Mouse (Mus musculus): Measurements from ENCODE around the gene Fbln5.

Fbln5 gene

DNA sequence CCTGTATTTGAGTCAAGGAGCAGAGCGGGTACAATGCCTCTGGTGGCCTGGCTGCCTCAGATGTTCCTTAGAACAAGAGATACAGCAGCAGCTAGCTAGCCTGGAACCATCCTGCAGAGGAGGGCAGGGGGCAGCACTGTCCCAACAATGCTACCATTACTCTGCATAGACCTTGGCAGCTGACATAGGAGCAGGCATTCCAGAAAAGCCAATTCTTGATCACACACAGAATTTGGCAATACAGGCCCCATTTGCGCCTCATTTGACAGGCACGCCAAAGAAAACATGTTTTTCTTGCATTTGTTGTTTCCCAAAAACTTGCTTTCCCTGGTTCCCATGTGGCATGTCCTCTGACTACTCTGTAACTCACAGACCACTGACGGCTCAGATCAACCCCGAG lies 56.8 kb downstream of the Fbln5 start:
- CTCF ChIA-PET, result no interaction called here

DNA sequence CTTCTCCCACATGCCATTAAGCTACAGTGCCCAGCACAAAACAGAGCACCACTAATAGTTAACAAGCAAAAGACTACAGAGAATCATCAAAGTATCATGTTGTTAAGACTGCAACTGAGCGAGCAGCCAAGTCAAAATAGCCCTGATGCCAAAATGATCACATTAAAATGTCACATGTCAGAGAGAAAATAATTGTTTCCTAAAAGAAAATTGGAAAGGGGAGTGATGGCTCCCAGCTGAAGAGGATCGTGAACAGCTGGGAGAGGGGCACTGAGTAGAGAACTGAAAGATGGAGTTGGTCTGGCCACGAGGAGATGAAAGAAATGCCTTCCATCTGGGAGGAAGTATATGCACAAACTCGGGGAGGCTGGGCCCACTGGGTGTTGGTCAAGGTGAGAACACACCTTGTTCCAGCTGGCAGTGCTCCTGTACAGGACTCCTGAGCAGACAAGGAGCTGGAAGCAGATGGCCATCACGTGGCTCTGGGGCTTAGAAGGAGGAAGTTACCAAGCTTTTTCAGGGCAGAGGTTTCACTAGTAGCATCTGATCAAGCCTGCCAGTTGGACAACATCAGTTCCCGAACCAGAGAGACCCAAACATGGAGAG lies 59.3 kb downstream of the Fbln5 start:
- CTCF ChIA-PET, result no interaction called here

- CTCF ChIA-PET, result no interaction called here
Measured at GRCm38 (mm10) chr12:101758698-101759097, 60.2 kb downstream of the Fbln5 start.

DNA sequence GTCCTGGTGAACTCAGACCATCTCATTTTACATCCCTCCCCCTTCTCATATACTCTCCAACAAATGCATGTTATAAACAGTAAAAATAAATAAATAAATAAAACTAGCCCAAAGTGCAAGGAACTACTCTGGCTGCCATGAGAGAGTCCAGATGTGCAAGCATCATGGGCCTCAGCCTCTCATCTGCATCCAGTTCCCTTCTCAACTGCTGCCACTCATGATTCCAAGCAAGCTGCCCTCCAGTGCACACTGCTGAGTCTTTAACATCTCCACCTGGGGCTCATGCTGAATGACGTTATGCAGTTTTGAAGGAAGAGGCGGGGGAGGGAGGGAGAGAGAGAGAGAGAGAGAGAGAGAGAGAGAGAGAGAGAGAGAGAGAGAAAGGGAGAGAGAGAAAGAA lies 76.5 kb downstream of the Fbln5 start:
- CTCF ChIA-PET, result no interaction called here

DNA sequence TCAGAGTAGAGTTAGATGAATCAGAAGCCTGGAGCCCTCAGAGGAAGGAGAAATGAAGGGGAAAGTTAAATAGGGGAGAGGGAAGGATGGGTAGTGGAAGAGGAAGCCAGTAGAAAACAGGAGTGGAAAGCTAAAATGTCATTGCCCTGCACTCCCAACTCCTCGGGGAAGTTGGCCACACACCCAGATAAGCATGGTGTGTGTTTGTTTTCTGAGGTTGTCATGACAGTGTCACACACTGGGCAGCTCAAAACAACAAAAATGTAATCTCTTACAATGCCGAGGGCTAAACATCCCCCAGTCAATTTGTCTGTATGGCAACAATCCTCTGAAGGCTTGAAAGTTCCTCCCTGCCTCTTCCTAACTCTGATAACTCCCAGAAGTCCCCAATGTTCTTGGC lies 78.4 kb downstream of the Fbln5 start:
- CTCF ChIA-PET, result no interaction called here

GRCm38 (mm10) chr12:101740045-101740444 lies 78.8 kb downstream of the Fbln5 start:
- CTCF ChIA-PET, result no interaction called here

- CTCF ChIA-PET, result no interaction called here
Measured at GRCm38 (mm10) chr12:101718755-101719150, 100.1 kb downstream of the Fbln5 start.

DNA sequence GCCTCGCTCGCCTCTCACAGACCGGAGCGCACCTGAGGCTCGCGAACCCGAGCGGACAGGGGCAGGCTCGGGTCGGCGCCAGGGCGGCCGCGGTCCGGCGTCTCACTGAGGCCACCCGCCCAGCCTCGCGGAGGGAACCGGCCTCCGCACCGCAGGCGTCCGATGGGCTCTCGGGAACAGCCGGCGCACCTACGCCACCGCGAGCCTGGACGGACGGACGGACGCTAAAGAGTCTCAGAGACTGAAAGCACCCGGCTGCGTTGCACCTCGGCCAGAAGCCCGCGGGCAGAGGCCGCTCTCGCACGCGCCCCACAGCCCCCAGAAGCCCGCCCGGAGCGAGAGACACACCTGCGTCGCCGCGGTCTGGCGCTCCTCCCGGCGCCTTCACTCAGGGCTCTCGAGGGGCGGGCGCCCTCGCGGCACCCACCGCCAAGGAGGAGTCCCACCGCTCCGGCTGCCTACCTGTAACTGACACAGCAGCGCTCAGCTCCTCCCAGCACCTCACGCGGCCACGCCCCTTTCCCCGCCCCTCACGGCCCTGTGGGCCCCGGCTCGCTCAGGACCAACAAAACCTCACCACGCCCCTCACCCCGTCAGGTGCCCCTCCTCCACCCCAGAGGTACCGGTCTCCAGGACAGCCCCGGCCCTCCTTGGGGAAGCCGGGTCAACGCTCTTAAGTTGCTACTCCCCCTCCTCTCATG lies 100.7 kb downstream of the Fbln5 start, which contains the start of gene Tc2n:
Tc2n (minus strand) TSS at position 470 of the 701 bp plus-strand sequence.
- CTCF ChIA-PET, result no interaction called here

DNA sequence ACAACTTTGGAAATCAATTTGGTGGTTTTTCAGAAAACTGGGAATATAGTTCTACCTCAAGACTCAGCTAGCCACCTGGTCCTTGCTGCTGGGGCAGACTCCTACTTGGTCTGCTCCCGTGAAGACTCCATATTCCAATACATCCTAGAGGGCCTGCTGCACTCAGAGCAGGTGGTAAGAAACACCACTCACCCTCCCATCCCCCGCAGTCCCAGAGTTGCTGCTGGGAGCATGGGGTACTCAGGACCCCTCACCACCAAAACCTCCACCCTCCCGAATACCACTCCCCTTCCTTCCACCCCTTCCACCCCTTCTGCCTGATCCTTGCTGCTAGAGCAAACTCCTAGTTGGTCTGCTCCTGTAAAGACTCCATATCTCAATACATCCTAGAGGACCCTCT lies 119.7 kb downstream of the Fbln5 start:
- CTCF ChIA-PET, result no interaction called here
